Mouse (Mus musculus) heart, postnatal 4 days (tissue): ENCODE data around the gene Dis3. TPM values are rescaled to one million over a fixed set of nuclear protein-coding genes. Genes with fewer than 3 reads are reported as not detected.
"Not testable (repeated sequence)": the region's sequence is repeated elsewhere in the genome, so short reads cannot be mapped to it uniquely, and the experiment has no call there.

Source experiments
- DNase-seq: peaks from one replicate; pipeline ENCODE4 v3.0.0; 2021
- total RNA-seq, 2 experiments: library from RNA; stranded (reverse); gene quantifications; 2 replicates each; pipeline ENCODE4 v1.2.3; 2021

The Dis3 gene
- total RNA-seq, 2 experiments from 2014 or later: 25.9 to 27.4 TPM

GRCm38 (mm10) chr14:99060616-99061015, 39.0 kb downstream of the Dis3 start:
- no peak for DNase-seq

GRCm38 (mm10) chr14:99058959-99059586, 40.5 kb downstream of the Dis3 start:
- no peak for DNase-seq

GRCm38 (mm10) chr14:99046782-99047181, 52.8 kb downstream of the Dis3 start:
- no peak for DNase-seq

GRCm38 (mm10) chr14:99046031-99046781, 53.4 kb downstream of the Dis3 start, which contains the start of the genes Mzt1 and Bora:
Mzt1 (minus strand) TSS chr14:99046134.
Bora (plus strand) TSS chr14:99046222.
- DNase-seq: peak; percentile 91

- DNase-seq: no peak
Observed at GRCm38 (mm10) chr14:99045378-99046030, 54.1 kb downstream of the Dis3 start.

- DNase-seq: no peak
Observed at GRCm38 (mm10) chr14:99044718-99045117, 54.9 kb downstream of the Dis3 start.

- DNase-seq: no peak
Observed at GRCm38 (mm10) chr14:99044096-99044495, 55.5 kb downstream of the Dis3 start.

GRCm38 (mm10) chr14:99043499-99043898, 56.1 kb downstream of the Dis3 start:
- no peak for DNase-seq

GRCm38 (mm10) chr14:99041416-99041815, 58.2 kb downstream of the Dis3 start:
- DNase-seq: no peak

- not testable (repeated sequence) for DNase-seq
Observed at GRCm38 (mm10) chr14:99039308-99039707, 60.3 kb downstream of the Dis3 start.

GRCm38 (mm10) chr14:99037703-99038102, 61.9 kb downstream of the Dis3 start:
- no peak for DNase-seq

- DNase-seq: no peak
Observed at GRCm38 (mm10) chr14:99036039-99036438, 63.5 kb downstream of the Dis3 start.

GRCm38 (mm10) chr14:99034851-99035250, 64.7 kb downstream of the Dis3 start:
- DNase-seq: not testable (repeated sequence)

GRCm38 (mm10) chr14:99032596-99032995, 67.0 kb downstream of the Dis3 start:
- no peak for DNase-seq

- DNase-seq: no peak
Observed at GRCm38 (mm10) chr14:99031337-99031873, 68.2 kb downstream of the Dis3 start.

- DNase-seq: no peak
Observed at GRCm38 (mm10) chr14:99029987-99030386, 69.6 kb downstream of the Dis3 start.

Other genes starting within 250 kb of the Dis3 start
- 1 to 10 TPM; 2.0 to 8.7 TPM for gene Rpl36a-ps1, start 105.5 kb downstream of the Dis3 start, total RNA-seq
- gene Mzt1, start 53.6 kb downstream of the Dis3 start, total RNA-seq: 10 to 100 TPM; 43.5 to 48.8 TPM
- gene Bora, start 53.5 kb downstream of the Dis3 start, total RNA-seq: 10 to 100 TPM; 11.7 to 14.6 TPM
- 1 to 10 TPM; 8.5 to 9.3 TPM for gene Pibf1, start 346 bp downstream of the Dis3 start, total RNA-seq
- 1 to 10 TPM; 1.5 to 1.7 TPM for gene Klf5, start 198.9 kb upstream of the Dis3 start, total RNA-seq